Mouse (Mus musculus): ENCODE results near the gene Tmem156. TPM values are rescaled to one million over a fixed set of nuclear protein-coding genes. Genes with fewer than 3 reads are reported as not detected.
A peak's percentile ranks its signal among the peaks of the same experiment; 100 is the strongest.

The Tmem156 gene
- total RNA-seq, 2 experiments from 2014 or later = 0.67 TPM; not detected in 1

DNA sequence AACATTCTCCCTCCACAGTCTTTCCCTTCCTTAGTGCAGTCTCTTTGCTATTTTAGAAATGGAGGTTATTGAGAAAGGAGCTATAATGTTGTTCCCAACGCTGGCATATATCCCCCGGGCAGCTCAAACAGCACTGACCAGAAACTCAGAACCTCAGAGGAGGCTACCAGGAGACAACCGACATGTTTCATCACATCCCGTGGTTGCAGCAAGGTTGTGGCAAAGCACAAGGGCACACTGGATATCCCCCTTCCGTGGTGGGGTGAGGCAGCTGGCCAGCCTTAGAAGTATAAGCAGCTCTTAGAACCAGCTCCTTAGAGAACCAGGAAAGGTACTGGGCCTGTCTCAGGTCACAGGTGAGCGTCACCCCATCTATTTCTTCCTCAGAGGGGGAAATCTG, 9.7 kb upstream of the Tmem156 start:
- no peak for DNase-seq (ENCODE audit: extremely low spot score in 1 of 2, low spot score in 2 of 2)
- intact Hi-C loops (cut with DNase I) = no loop called here

GRCm38 (mm10) chr5:65101209-65101608, 9.3 kb upstream of the Tmem156 start:
- intact Hi-C loops (cut with DNase I) = no loop called here
- no peak for DNase-seq (ENCODE audit: extremely low spot score in 1 of 2, low spot score in 2 of 2)

- no peak for DNase-seq (ENCODE audit: extremely low spot score in 1 of 2, low spot score in 2 of 2)
- intact Hi-C loops (cut with DNase I) = no loop called here
Observed at GRCm38 (mm10) chr5:65100002-65100401, 8.1 kb upstream of the Tmem156 start.

DNA sequence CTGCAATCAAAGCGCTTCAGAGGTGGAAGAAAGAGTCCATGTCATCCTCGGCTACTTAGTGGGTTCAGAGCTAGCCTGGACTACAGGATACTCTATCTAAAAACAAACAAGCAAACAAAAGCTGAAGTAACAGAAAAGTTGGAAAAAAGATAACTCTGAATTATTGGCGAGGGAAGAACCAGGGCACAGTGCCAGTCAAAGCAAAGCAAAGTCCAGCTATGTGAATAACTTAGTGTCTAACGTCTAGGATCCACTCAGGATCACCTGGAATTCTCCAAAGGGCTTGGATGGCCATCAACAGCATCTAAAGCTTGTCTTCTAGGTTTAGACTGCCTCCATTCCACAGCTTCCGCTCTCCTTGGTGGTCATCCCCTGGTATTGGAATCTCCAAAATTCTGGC, 5.5 kb upstream of the Tmem156 start:
- intact Hi-C loops (cut with DNase I) = no loop called here

DNA sequence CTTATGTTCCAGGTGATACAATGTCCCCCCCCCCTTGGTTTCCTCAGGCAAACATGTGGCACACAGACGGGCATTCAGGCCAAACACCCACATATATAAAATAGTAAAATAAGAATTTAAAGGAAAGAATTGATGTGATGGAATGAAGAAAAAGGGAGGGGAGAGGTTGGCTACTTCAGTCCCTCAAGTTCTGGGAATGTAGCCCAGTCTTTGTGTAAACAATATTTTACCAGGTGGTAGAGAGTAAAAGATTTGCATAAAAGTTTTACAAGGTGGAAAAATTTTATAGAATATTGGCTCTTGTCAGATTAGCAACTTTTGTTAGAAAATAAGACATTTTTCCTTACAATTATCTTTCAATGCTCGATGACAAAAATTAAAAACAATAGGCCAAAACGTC, 4.9 kb upstream of the Tmem156 start:
- no peak for DNase-seq (ENCODE audit: extremely low spot score in 1 of 2, low spot score in 2 of 2)
- intact Hi-C loops (cut with DNase I) = no loop called here

More for the DNA sequence above, 5.5 kb upstream of the Tmem156 start:
- no peak for DNase-seq (ENCODE audit: extremely low spot score in 1 of 2, low spot score in 2 of 2)

GRCm38 (mm10) chr5:65096082-65096481, 4.2 kb upstream of the Tmem156 start:
- intact Hi-C loops (cut with DNase I) = no loop called here
- no peak for DNase-seq (ENCODE audit: extremely low spot score in 1 of 2, low spot score in 2 of 2)

GRCm38 (mm10) chr5:65094902-65095545, 3.1 kb upstream of the Tmem156 start:
- intact Hi-C loops (cut with DNase I) = no loop called here
- no peak for DNase-seq (ENCODE audit: extremely low spot score in 1 of 2, low spot score in 2 of 2)

DNA sequence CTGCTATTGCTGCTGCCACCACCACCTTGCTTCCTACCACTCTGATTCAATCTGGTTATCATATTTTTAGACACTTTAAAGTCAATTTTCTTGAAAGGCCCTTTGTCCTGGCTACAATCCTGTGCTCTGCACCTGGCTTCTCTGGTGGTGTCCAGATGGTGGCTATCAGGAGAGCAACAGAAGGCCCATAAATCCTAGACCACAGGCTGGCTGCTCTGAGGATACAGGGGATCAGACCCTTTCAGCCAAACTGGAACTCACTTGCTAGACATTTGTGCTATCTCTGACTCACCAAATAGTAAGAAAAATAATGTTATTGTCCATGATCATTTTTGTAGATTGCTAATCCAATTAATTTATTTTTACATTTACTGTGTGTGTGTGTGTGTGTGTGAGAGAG, 1.8 kb upstream of the Tmem156 start:
- DNase-seq (ENCODE audit: extremely low spot score in 1 of 2, low spot score in 2 of 2) = no peak
- intact Hi-C loops (cut with DNase I) = no loop called here

- intact Hi-C loops (cut with DNase I) = no loop called here
- no peak for DNase-seq (ENCODE audit: extremely low spot score in 1 of 2, low spot score in 2 of 2)
Observed at GRCm38 (mm10) chr5:65091184-65091858, 611 bp downstream of the Tmem156 start.

GRCm38 (mm10) chr5:65089707-65090106, 2.2 kb downstream of the Tmem156 start:
- DNase-seq (ENCODE audit: extremely low spot score in 1 of 2, low spot score in 2 of 2) = no peak
- intact Hi-C loops (cut with DNase I) = no loop called here

DNA sequence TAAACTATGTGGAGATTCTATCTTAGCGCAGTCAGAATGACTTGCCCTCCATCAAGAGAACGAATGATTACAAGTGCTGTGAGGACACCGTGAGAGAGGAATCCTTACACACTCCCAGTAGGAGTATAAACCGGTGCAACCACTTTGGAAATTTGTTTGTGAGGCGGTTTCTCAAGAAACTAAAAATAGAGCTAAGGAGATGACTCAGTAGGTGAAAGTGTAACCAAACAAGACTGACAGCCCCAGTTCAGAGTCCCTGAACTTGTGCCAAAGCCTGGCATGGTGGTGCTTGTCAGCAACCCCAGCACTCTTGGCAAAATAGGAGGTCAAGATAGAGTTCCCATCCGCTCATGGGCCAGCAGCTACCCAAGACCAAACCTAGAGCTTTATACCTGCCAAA, 5.4 kb downstream of the Tmem156 start:
- peak in 1 of 2 experiments; percentile 27 for DNase-seq (ENCODE audit: extremely low spot score in 1 of 2, low spot score in 2 of 2)
- intact Hi-C loops (cut with DNase I) = no loop called here

GRCm38 (mm10) chr5:65081836-65082235, 10.1 kb downstream of the Tmem156 start:
- intact Hi-C loops (cut with DNase I) = no loop called here
- no peak for DNase-seq (ENCODE audit: extremely low spot score in 1 of 2, low spot score in 2 of 2)

GRCm38 (mm10) chr5:65079881-65080280, 12.1 kb downstream of the Tmem156 start:
- intact Hi-C loops (cut with DNase I) = no loop called here
- peak in 1 of 2 experiments; percentile 32 for DNase-seq (ENCODE audit: extremely low spot score in 1 of 2, low spot score in 2 of 2)

GRCm38 (mm10) chr5:65078081-65078480, 13.9 kb downstream of the Tmem156 start:
- no peak for DNase-seq (ENCODE audit: extremely low spot score in 1 of 2, low spot score in 2 of 2)
- intact Hi-C loops (cut with DNase I) = no loop called here

DNA sequence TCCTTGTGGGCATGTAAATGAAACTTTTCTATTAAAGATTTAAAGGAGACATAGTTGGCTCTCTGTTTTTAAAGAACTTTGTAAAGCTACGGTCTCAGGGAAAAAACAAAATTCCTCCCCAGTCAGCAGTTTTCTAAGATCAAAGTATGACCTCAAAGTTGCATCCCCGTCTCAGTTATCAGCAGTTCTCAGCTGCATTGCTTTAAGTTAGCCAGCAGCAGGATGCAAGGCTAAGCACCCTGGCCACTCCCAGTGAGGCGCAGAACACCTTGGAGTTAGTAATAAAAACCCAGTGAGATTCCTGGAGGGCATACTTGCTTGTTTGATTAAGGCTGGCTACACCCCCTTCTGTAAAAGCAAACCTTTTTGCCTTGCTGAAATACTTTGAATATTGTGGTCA, 15.2 kb downstream of the Tmem156 start:
- intact Hi-C loops (cut with DNase I) = no loop called here

GRCm38 (mm10) chr5:65076087-65076486, 15.8 kb downstream of the Tmem156 start:
- intact Hi-C loops (cut with DNase I) = no loop called here
- DNase-seq (ENCODE audit: extremely low spot score in 1 of 2, low spot score in 2 of 2) = no peak

More for the DNA sequence above, 15.2 kb downstream of the Tmem156 start:
- DNase-seq (ENCODE audit: extremely low spot score in 1 of 2, low spot score in 2 of 2) = no peak

DNA sequence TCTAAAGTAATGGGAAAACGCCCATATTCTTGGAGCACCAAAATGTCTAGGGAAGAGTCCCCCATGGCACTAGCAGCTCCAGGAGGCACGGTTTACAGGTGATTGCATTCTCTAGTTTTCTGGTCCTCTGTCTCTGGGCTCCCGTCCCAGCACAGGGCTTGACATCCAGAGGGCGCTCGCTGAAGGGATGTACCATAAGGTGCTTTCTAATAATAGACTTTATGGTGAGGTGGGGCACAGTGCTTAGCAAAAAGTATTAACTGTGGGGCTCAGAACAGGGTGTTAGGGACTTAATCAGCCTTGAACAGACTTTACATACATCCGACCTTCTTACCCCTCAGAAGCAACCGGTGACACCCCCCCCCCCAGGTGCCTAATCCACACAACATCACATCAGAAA, 17.2 kb downstream of the Tmem156 start:
- intact Hi-C loops (cut with DNase I) = no loop called here
- DNase-seq (ENCODE audit: extremely low spot score in 1 of 2, low spot score in 2 of 2) = no peak

- DNase-seq (ENCODE audit: extremely low spot score in 1 of 2, low spot score in 2 of 2) = no peak
- intact Hi-C loops (cut with DNase I) = no loop called here
Observed at GRCm38 (mm10) chr5:65073247-65073646, 18.7 kb downstream of the Tmem156 start.

- intact Hi-C loops (cut with DNase I) = no loop called here
- no peak for DNase-seq (ENCODE audit: extremely low spot score in 1 of 2, low spot score in 2 of 2)
Observed at GRCm38 (mm10) chr5:65071689-65072118, 20.2 kb downstream of the Tmem156 start.

DNA sequence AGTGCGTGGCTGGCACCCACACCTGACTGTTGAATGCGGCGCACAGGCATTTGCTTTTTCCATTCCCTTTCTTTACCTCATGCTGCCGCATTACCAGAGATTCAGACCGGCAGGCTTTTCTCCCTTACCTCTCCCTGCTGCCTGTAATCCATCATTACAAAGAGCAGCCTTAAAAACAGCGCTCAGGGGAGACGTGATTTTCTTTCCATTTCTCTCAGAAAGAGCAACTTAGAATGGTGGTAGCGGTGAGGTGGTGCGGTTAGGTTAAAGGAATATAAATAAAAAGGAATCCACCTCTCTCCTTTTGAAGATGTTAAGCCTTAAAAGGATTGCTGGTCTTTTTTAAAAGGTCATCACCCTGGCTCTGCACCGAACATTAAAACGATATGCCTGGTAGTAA, 22.1 kb downstream of the Tmem156 start:
- no peak for DNase-seq (ENCODE audit: extremely low spot score in 1 of 2, low spot score in 2 of 2)
- intact Hi-C loops (cut with DNase I) = no loop called here

- DNase-seq (ENCODE audit: extremely low spot score in 1 of 2, low spot score in 2 of 2) = no peak
- intact Hi-C loops (cut with DNase I) = no loop called here
Observed at GRCm38 (mm10) chr5:65068166-65068565, 23.8 kb downstream of the Tmem156 start.

Data from left cerebral cortex, postnatal 10 days (tissue).